Mouse (Mus musculus) ES-E14 (cell line): Measurements from ENCODE around the gene Emc3. TPM values are rescaled to one million over a fixed set of nuclear protein-coding genes. Genes with fewer than 3 reads are reported as not detected.

ENCODE experiments used
- DNase-seq: peaks from one replicate; pipeline ENCODE4 v3.0.0-alpha.2; 2013; ENCODE audit warnings: low read depth, low spot score
- H3K27ac ChIP-seq: 2 replicates; pipeline ENCODE4 v1.5.1; 2012; ENCODE audit warnings: low read depth, mild to moderate bottlenecking, low read length, moderate library complexity, mixed read lengths; ENCODE audit not compliant: poor library complexity, insufficient read depth, severe bottlenecking
- H3K36me3 ChIP-seq: 2 replicates; pipeline ENCODE4 v1.6.1; 2012; ENCODE audit warnings: mild to moderate bottlenecking, low read length, moderate library complexity, mixed read lengths; ENCODE audit not compliant: control insufficient read depth, poor library complexity, insufficient read depth, severe bottlenecking
- H3K4me1 ChIP-seq, 2 experiments: fragments of 150-350 bp in 1 of 2; sonication (generic) in 1 of 2; 2 replicates each; pipeline ENCODE4 v1.6.1; 2012; ENCODE audit warnings: low read length in 2 of 2, mild to moderate bottlenecking in 1 of 2, mixed read lengths in 1 of 2; ENCODE audit not compliant: control insufficient read depth in 2 of 2, insufficient read depth in 2 of 2, poor library complexity in 1 of 2
- H3K4me3 ChIP-seq, 2 experiments: fragments of 150-350 bp in 1 of 2; sonication (generic) in 1 of 2; 2 replicates each; pipeline ENCODE4 v1.5.1; 2012; ENCODE audit warnings: low read length in 2 of 2, low read depth in 1 of 2, mild to moderate bottlenecking in 1 of 2, mixed read lengths in 1 of 2; ENCODE audit not compliant: insufficient read depth in 1 of 2, poor library complexity in 1 of 2, severe bottlenecking in 1 of 2
- H3K9ac ChIP-seq: 2 replicates; pipeline ENCODE4 v1.6.1; 2012; ENCODE audit warnings: low read depth, mild to moderate bottlenecking, low read length, mixed read lengths; ENCODE audit not compliant: poor library complexity, insufficient read depth, severe bottlenecking
- H3K9me3 ChIP-seq: fragments of 150-350 bp; sonication (generic); 2 replicates; pipeline ENCODE4 v1.6.1; 2012; ENCODE audit warnings: low read depth, mild to moderate bottlenecking, low read length; ENCODE audit not compliant: control insufficient read depth, insufficient read depth
- CHD2 ChIP-seq: IDR thresholded peaks from 2 replicates; pipeline ENCODE4 v1.6.1; 2014; ENCODE audit warnings: mild to moderate bottlenecking, low read depth, low read length, inconsistent platforms
- HCFC1 ChIP-seq: IDR thresholded peaks from 2 replicates; pipeline ENCODE4 v1.6.1; 2012; ENCODE audit warnings: low read length, inconsistent platforms, borderline replicate concordance; ENCODE audit not compliant: insufficient read depth
- MAFK ChIP-seq: IDR thresholded peaks from 2 replicates; pipeline ENCODE4 v1.6.1; 2014; ENCODE audit warnings: mild to moderate bottlenecking, low read depth, low read length, inconsistent platforms; ENCODE audit not compliant: insufficient read depth
- ZC3H11A ChIP-seq: IDR thresholded peaks from 2 replicates; pipeline ENCODE4 v1.6.1; 2012; ENCODE audit warnings: low read depth, mild to moderate bottlenecking, inconsistent platforms, low read length, borderline replicate concordance
- ZNF384 ChIP-seq: IDR thresholded peaks from 2 replicates; pipeline ENCODE4 v1.6.1; 2012; ENCODE audit warnings: low read depth, low read length, inconsistent platforms
- in situ Hi-C, 2 experiments: fragments of 600-800 bp; cut with MboI; formaldehyde crosslinking; loops; one replicate each; pipeline ENCODE4 v1.15.1; 2025; ENCODE audit warnings: low sequenced_read_pairs in 2 of 2, inconsistent platforms in 1 of 2; ENCODE audit not compliant: unreplicated experiment in 2 of 2
- total RNA-seq: library from RNA; depleted of rRNA; stranded (reverse); fragments of 300-350 nt; gene quantifications from 2 replicates; pipeline ENCODE4 v1.2.3, GENCODE M21; 2012

The Emc3 gene
- total RNA-seq, 1 experiment = 71.2 TPM

- no peaks in the 10 kb centered on the region for H3K9me3 ChIP-seq
- H3K4me1 ChIP-seq = peaks cover 4 to 23% of the 10 kb centered on the region in 2 experiments
- H3K36me3 ChIP-seq = peaks cover 3% of the 10 kb centered on the region; the same call in 1 of the 2 replicates
- TF ChIP-seq ZNF384 (no peak), HCFC1 (no peak), CHD2 (no peak), MAFK (no peak), ZC3H11A (no peak)
- peak overlapping the region; percentile 6; the same call in 1 of the 2 replicates for H3K9ac ChIP-seq
- in situ Hi-C loops = no loop called here
- no peak for DNase-seq
- no peak overlapping the region for H3K27ac ChIP-seq
- peak overlapping the region; percentile 14 to 31; a peak in 2 of 4 replicates for H3K4me3 ChIP-seq
These were observed 39.2 kb downstream of the Emc3 start for GRCm38 (mm10) chr6:113492101-113492864.

- Histone ChIP-seq H3K9me3 (no peaks in the 10 kb centered on the region), H3K4me3 (peak overlapping the region; percentile 12 to 23; a peak in 2 of 4 replicates), H3K36me3 (peaks cover 3% of the 10 kb centered on the region; the same call in 1 of the 2 replicates), H3K4me1 (peaks cover 10 to 23% of the 10 kb centered on the region in 2 experiments), H3K27ac (no peak overlapping the region), H3K9ac (no peak overlapping the region)
- TF ChIP-seq ZNF384 (no peak), HCFC1 (no peak), CHD2 (no peak), ZC3H11A (no peak), MAFK (no peak)
- DNase-seq = no peak
- in situ Hi-C loops = no loop called here
These were observed 42.0 kb downstream of the Emc3 start for GRCm38 (mm10) chr6:113489410-113489809.

GRCm38 (mm10) chr6:113487125-113487576, 44.3 kb downstream of the Emc3 start:
- Histone ChIP-seq H3K27ac (0 out of 2 replicates have a peak overlapping the region, but pooled peaks have one; percentile 8), H3K4me1 (peaks cover 10 to 21% of the 10 kb centered on the region in 2 experiments), H3K36me3 (peaks cover 3% of the 10 kb centered on the region; the same call in 1 of the 2 replicates), H3K9ac (no peak overlapping the region; the same call in 1 of the 2 replicates), H3K9me3 (no peaks in the 10 kb centered on the region), H3K4me3 (no peak overlapping the region)
- in situ Hi-C loops = no loop called here
- peak; percentile 98 for TF ChIP-seq MAFK
- no peak for TF ChIP-seq HCFC1
- no peak for DNase-seq

GRCm38 (mm10) chr6:113483729-113484128, 47.7 kb downstream of the Emc3 start:
- Histone ChIP-seq H3K4me1 (peaks cover 10 to 18% of the 10 kb centered on the region in 2 experiments), H3K9me3 (no peaks in the 10 kb centered on the region), H3K27ac (peak overlapping the region; percentile 38; the same call in 1 of the 2 replicates), H3K9ac (peak overlapping the region; percentile 67), H3K4me3 (peak overlapping the region; percentile 49 to 97), H3K36me3 (no peaks in the 10 kb centered on the region; the same call in 1 of the 2 replicates)
- DNase-seq = no peak
- in situ Hi-C loops = no loop called here
- no peak for TF ChIP-seq HCFC1
